In the genomic region with DNA sequence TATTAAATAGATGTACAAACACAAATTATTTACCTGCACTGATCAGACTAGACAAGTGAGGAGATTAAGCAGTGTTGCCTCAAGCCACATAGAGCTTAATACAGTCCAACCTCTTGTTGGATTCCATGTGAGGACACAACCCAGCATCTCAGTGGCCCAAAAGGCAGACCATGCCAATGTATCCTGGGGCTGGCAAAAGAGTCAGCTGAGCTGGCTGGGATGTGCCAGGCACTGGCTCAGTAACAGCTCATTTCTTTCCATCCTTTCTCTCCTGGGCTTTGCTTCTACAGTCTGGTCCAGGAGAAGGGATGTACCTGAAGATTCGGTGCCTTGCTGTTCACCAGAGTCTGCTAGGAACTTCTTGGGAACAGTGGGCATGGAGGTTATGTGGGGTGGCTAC, we compare ENCODE assay signal across 27 mouse cellular contexts.
DNase-seq lines count a peak whose midpoint lies in the region.
"Had no signal": no experiment of that assay in that cellular context is flagged by ENCODE, and none has a peak within 500 bp of the region (broad histone marks: within the 10 kb centered on the region; RNA-seq: fewer than 3 reads in every experiment).

No protein-coding gene starts in this region.

- no peak overlapping the region for H3K4me3 ChIP-seq in hindbrain, embryonic 10.5 days
- H3K4me3 ChIP-seq: embryonic facial prominence, embryonic 12.5 days; gastrocnemius, adult 2 months; hindbrain, embryonic 12.5 days; intestine, embryonic 15.5 days; limb, embryonic 13.5 days; liver, embryonic 12.5 days; megakaryocyte, embryonic 14.5 days; midbrain, embryonic 13.5 days; neural tube, embryonic 15.5 days had no signal

- H3K36me3 ChIP-seq in hindbrain, embryonic 10.5 days = no peaks in the 10 kb centered on the region
- H3K36me3 ChIP-seq: embryonic facial prominence, embryonic 12.5 days; hindbrain, embryonic 12.5 days; intestine, embryonic 15.5 days; limb, embryonic 13.5 days; liver, embryonic 12.5 days; midbrain, embryonic 13.5 days had no signal

- peak; percentile 18 for DNase-seq in left cerebral cortex, postnatal 4 days
- no peak for DNase-seq in left cerebral cortex, adult 8-10 months (ENCODE audit: low spot score in 2 of 2)
- peak; percentile 65 to 76 for DNase-seq in cerebellum, adult 18-20 months
- DNase-seq in cerebellum, adult 9-11 months = peak; percentile 80
- DNase-seq in kidney, postnatal 25 days = no peak
- no peak for DNase-seq in hindbrain, embryonic 10.5 days (ENCODE audit: low spot score)
- DNase-seq in natural killer cell, adult 2 months (ENCODE audit: low spot score in 2 of 2) = no peak
- DNase-seq: adrenal gland, postnatal 36 days; B cell, adult 2 months; gastrocnemius, adult 2 months; gastrocnemius, postnatal 36 days; kidney, adult 2 months; layer of hippocampus, adult 9-11 months; liver, postnatal 0 days; lung, postnatal 4 days; retina, postnatal 1 day; right cerebral cortex, postnatal 14 days; thymus, postnatal 25 days had no signal

- H3K27ac ChIP-seq in hindbrain, embryonic 10.5 days = no peak overlapping the region
- H3K27ac ChIP-seq: embryonic facial prominence, embryonic 12.5 days; gastrocnemius, adult 2 months; hindbrain, embryonic 12.5 days; hindbrain, postnatal 0 days; intestine, embryonic 15.5 days; limb, embryonic 13.5 days; liver, embryonic 12.5 days; midbrain, embryonic 13.5 days; neural tube, embryonic 15.5 days had no signal

- no peaks in the 10 kb centered on the region for H3K9me3 ChIP-seq in hindbrain, embryonic 10.5 days
- H3K9me3 ChIP-seq: embryonic facial prominence, embryonic 12.5 days; hindbrain, embryonic 12.5 days; intestine, embryonic 15.5 days; limb, embryonic 13.5 days; liver, embryonic 12.5 days; megakaryocyte, embryonic 14.5 days; midbrain, embryonic 13.5 days; neural tube, embryonic 15.5 days had no signal

- no peaks in the 10 kb centered on the region for H3K27me3 ChIP-seq in hindbrain, embryonic 10.5 days (ENCODE audit: insufficient read depth, poor library complexity, severe bottlenecking)
- H3K27me3 ChIP-seq: embryonic facial prominence, embryonic 12.5 days; hindbrain, embryonic 12.5 days; intestine, embryonic 15.5 days; limb, embryonic 13.5 days; liver, embryonic 12.5 days; megakaryocyte, embryonic 14.5 days; midbrain, embryonic 13.5 days; neural tube, embryonic 15.5 days had no signal

- no peaks in the 10 kb centered on the region; the same call in 1 of the 2 replicates for H3K4me1 ChIP-seq in hindbrain, embryonic 10.5 days (replicated peaks)
- H3K4me1 ChIP-seq: embryonic facial prominence, embryonic 12.5 days; hindbrain, embryonic 12.5 days; intestine, embryonic 15.5 days; limb, embryonic 13.5 days; liver, embryonic 12.5 days; megakaryocyte, embryonic 14.5 days; neural tube, embryonic 15.5 days had no signal

- intact Hi-C loops in left cerebral cortex, postnatal 4 days (cut with DNase I) = no loop called here

- WGBS in hindbrain, embryonic 10.5 days = 92% methylated on average over 1 of the region's 1 CpGs

Comparison
In these comparisons a context has a peak if more than half of its experiments do, and no peak if none do; other contexts are left out.
1. DNase-seq: peak in left cerebral cortex, postnatal 4 days (single experiment), cerebellum, adult 18-20 months (2 of 2) and cerebellum, adult 9-11 months (single experiment); none in left cerebral cortex, adult 8-10 months (0 of 2), kidney, postnatal 25 days (0 of 2), hindbrain, embryonic 10.5 days (single experiment) and natural killer cell, adult 2 months (0 of 2).